Mouse (Mus musculus): ENCODE results near the gene Fgfr2. TPM values are rescaled to one million over a fixed set of nuclear protein-coding genes. Genes with fewer than 3 reads are reported as not detected.
"Not testable (repeated sequence)": the region's sequence is repeated elsewhere in the genome, so short reads cannot be mapped to it uniquely, and the experiment has no call there.

The Fgfr2 gene
- polyA plus RNA-seq, 1 experiment from 2014 or later = 99.3 TPM

GRCm38 (mm10) chr7:130143371-130143770 lies 2979.8 kb downstream of the Fgfr2 start:
- Histone ChIP-seq H3K9me3 (replicated peaks) (no peaks in the 10 kb centered on the region), H3K27ac (replicated peaks) (0 out of 2 replicates have a peak overlapping the region, but pooled peaks have one; percentile 1), H3K27me3 (ENCODE audit: low read depth, poor library complexity, severe bottlenecking) (no peaks in the 10 kb centered on the region; the same call in 1 of the 2 replicates), H3K4me1 (peaks cover 25% of the 10 kb centered on the region), H3K4me3 (no peak overlapping the region), H3K36me3 (no peaks in the 10 kb centered on the region)
- 76% methylated on average over 7 of the region's 7 CpGs for WGBS
- DNase-seq (ENCODE audit: low spot score) = no peak

GRCm38 (mm10) chr7:130141088-130141873 lies 2981.9 kb downstream of the Fgfr2 start:
- Histone ChIP-seq H3K4me3 (no peak overlapping the region), H3K4me1 (peaks cover 23% of the 10 kb centered on the region), H3K27me3 (ENCODE audit: low read depth, poor library complexity, severe bottlenecking) (no peaks in the 10 kb centered on the region; the same call in 1 of the 2 replicates), H3K36me3 (no peaks in the 10 kb centered on the region), H3K9me3 (replicated peaks) (no peaks in the 10 kb centered on the region), H3K27ac (replicated peaks) (no peak overlapping the region)
- no peak for DNase-seq (ENCODE audit: low spot score)
- 76% methylated on average over 3 of the region's 3 CpGs for WGBS

DNA sequence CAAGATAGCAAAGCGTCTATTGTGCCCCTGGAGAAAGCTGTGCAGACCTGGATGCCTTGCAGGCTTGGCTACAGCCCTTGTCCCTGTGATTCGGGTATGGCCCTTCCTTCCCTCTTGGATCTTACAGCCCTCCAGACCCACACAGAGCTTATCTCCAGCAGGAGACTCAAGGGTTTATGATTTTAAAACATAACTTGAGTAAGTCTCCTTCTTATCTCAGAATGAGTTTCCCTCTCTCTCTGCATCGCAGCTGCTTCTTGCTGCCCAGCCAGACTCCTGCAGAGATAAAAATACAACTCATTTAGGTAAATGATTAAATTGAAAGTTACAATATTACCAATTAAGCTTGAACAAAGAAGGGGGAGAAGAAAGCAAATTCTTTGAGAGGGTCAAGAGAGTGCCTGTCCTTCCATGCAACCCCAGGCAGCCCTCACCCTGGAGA lies 2988.2 kb downstream of the Fgfr2 start:
- DNase-seq (ENCODE audit: low spot score) = no peak
- no peak overlapping the region for H3K27ac ChIP-seq (replicated peaks)
- H3K4me3 ChIP-seq = no peak overlapping the region
- peaks cover 15% of the 10 kb centered on the region for H3K4me1 ChIP-seq
- no peaks in the 10 kb centered on the region for H3K9me3 ChIP-seq (replicated peaks)
- no peaks in the 10 kb centered on the region for H3K27me3 ChIP-seq (ENCODE audit: low read depth, poor library complexity, severe bottlenecking)
- H3K36me3 ChIP-seq = no peaks in the 10 kb centered on the region
- 79% methylated on average over 3 of the region's 3 CpGs for WGBS

- not testable (repeated sequence) for H3K4me3 ChIP-seq; H3K9me3 ChIP-seq (replicated peaks); H3K27me3 ChIP-seq (ENCODE audit: low read depth, poor library complexity, severe bottlenecking); DNase-seq (ENCODE audit: low spot score); H3K36me3 ChIP-seq; H3K27ac ChIP-seq (replicated peaks)
- peaks cover 18% of the 10 kb centered on the region for H3K4me1 ChIP-seq
Observed at GRCm38 (mm10) chr7:130134428-130134827, 2988.7 kb downstream of the Fgfr2 start.

GRCm38 (mm10) chr7:130130226-130130625 lies 2992.9 kb downstream of the Fgfr2 start:
- H3K4me3 ChIP-seq = no peak overlapping the region
- WGBS = 90% methylated on average over 5 of the region's 5 CpGs
- no peak for DNase-seq (ENCODE audit: low spot score)
- no peaks in the 10 kb centered on the region for H3K9me3 ChIP-seq (replicated peaks)
- no peaks in the 10 kb centered on the region for H3K27me3 ChIP-seq (ENCODE audit: low read depth, poor library complexity, severe bottlenecking)
- H3K27ac ChIP-seq (replicated peaks) = no peak overlapping the region
- H3K36me3 ChIP-seq = no peaks in the 10 kb centered on the region
- H3K4me1 ChIP-seq = peaks cover 9% of the 10 kb centered on the region

DNA sequence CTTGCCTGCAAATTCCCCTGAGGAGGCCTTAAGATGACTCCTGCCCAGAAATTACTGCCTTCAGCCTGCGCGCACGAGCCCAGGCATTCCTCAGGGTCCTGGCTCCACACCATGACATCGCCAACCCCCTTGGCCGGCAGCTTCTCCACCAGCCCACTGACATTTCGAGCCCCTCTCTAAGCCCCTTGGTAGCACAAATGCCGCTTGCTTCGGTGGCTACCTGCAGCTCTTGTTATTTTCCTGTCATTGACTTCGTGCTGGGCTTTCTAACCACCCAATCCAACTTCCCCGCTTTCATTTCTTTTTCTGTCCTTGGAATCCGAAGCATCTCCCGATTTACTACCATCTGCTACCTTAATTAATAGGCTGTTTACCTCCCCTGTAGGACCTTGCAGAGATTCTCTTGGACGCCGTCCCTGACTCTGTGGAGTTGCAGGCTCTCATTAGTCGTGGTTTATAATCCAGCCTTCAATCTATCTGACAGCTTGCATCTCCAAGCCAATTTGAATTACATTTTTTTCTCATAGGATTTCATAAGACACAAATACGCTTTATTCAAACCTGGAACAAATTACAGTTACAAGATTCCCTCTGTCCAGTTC lies 2993.7 kb downstream of the Fgfr2 start:
- DNase-seq (ENCODE audit: low spot score) = no peak
- H3K9me3 ChIP-seq (replicated peaks) = no peaks in the 10 kb centered on the region
- H3K27ac ChIP-seq (replicated peaks) = peak overlapping the region; percentile 24; the same call in 1 of the 2 replicates
- H3K36me3 ChIP-seq = no peaks in the 10 kb centered on the region
- peaks cover 9% of the 10 kb centered on the region for H3K4me1 ChIP-seq
- H3K27me3 ChIP-seq (ENCODE audit: low read depth, poor library complexity, severe bottlenecking) = no peaks in the 10 kb centered on the region
- no peak overlapping the region for H3K4me3 ChIP-seq
- 40% methylated on average over 16 of the region's 16 CpGs for WGBS

- DNase-seq (ENCODE audit: low spot score) = no peak
- 4% methylated on average over 2 of the region's 2 CpGs for WGBS
- H3K27ac ChIP-seq (replicated peaks) = no peak overlapping the region
- no peaks in the 10 kb centered on the region for H3K9me3 ChIP-seq (replicated peaks)
- H3K4me3 ChIP-seq = no peak overlapping the region
- H3K4me1 ChIP-seq = peaks cover 36% of the 10 kb centered on the region
- H3K36me3 ChIP-seq = no peaks in the 10 kb centered on the region
- H3K27me3 ChIP-seq (ENCODE audit: low read depth, poor library complexity, severe bottlenecking) = peaks cover 20% of the 10 kb centered on the region
Observed at GRCm38 (mm10) chr7:130121507-130121906, 3001.6 kb downstream of the Fgfr2 start.

GRCm38 (mm10) chr7:130119466-130119865 lies 3003.7 kb downstream of the Fgfr2 start:
- H3K36me3 ChIP-seq = no peaks in the 10 kb centered on the region
- WGBS = 76% methylated on average over 6 of the region's 6 CpGs
- no peaks in the 10 kb centered on the region for H3K9me3 ChIP-seq (replicated peaks)
- no peak for DNase-seq (ENCODE audit: low spot score)
- peaks cover 36% of the 10 kb centered on the region for H3K4me1 ChIP-seq
- no peak overlapping the region for H3K4me3 ChIP-seq
- H3K27me3 ChIP-seq (ENCODE audit: low read depth, poor library complexity, severe bottlenecking) = peaks cover 20% of the 10 kb centered on the region
- no peak overlapping the region for H3K27ac ChIP-seq (replicated peaks)

GRCm38 (mm10) chr7:130118726-130119125 lies 3004.4 kb downstream of the Fgfr2 start:
- H3K36me3 ChIP-seq = no peaks in the 10 kb centered on the region
- H3K27ac ChIP-seq (replicated peaks) = no peak overlapping the region
- no peaks in the 10 kb centered on the region for H3K9me3 ChIP-seq (replicated peaks)
- no peak for DNase-seq (ENCODE audit: low spot score)
- 65% methylated on average over 4 of the region's 4 CpGs for WGBS
- H3K4me3 ChIP-seq = no peak overlapping the region
- H3K4me1 ChIP-seq = peaks cover 36% of the 10 kb centered on the region
- H3K27me3 ChIP-seq (ENCODE audit: low read depth, poor library complexity, severe bottlenecking) = peaks cover 20% of the 10 kb centered on the region

DNA sequence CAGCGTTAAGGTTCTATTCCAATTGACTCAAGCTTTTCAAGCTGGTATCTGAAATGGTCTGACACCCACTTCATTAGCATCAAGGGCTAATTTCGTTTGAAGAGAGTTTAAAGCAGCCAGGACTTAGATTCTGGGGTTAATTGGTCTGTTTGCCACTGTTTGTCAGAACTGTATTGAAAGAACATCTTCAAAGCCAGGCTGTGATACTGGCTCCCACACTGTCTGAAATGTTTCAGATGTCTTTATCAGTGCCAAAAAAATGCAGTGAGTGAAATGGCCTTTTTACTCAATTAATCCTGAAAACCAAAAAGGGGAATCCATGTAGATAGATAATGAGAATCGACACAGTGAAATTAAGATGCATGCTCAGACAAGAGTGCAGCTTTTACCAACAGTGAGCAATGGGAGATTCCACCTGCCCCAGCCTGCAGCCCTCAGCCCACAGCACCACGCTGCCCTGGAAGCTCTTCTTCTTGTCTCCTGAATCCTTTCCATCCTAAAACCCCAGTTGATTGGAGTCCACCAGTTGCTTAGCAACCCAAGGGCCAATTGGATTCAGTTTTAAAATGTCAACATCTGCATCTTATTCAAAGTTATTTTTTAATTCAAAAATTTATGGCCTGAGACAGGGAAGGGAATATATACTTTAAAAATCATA lies 3005.6 kb downstream of the Fgfr2 start:
- Histone ChIP-seq H3K27me3 (ENCODE audit: low read depth, poor library complexity, severe bottlenecking) (peaks cover 20% of the 10 kb centered on the region), H3K4me3 (no peak overlapping the region), H3K36me3 (no peaks in the 10 kb centered on the region), H3K27ac (replicated peaks) (no peak overlapping the region), H3K4me1 (peaks cover 36% of the 10 kb centered on the region), H3K9me3 (replicated peaks) (no peaks in the 10 kb centered on the region)
- WGBS = 33% methylated on average over 4 of the region's 4 CpGs
- DNase-seq (ENCODE audit: low spot score) = no peak

GRCm38 (mm10) chr7:130114436-130114835 lies 3008.7 kb downstream of the Fgfr2 start:
- no peak for DNase-seq (ENCODE audit: low spot score)
- H3K36me3 ChIP-seq = no peaks in the 10 kb centered on the region
- WGBS = 86% methylated on average over 4 of the region's 4 CpGs
- H3K27ac ChIP-seq (replicated peaks) = no peak overlapping the region
- H3K4me3 ChIP-seq = no peak overlapping the region
- H3K9me3 ChIP-seq (replicated peaks) = no peaks in the 10 kb centered on the region
- peaks cover 16% of the 10 kb centered on the region for H3K4me1 ChIP-seq
- peaks cover 14% of the 10 kb centered on the region for H3K27me3 ChIP-seq (ENCODE audit: low read depth, poor library complexity, severe bottlenecking)
